Mouse (Mus musculus) 416B (cell line): ENCODE results near the gene Cd3e.

Experiments used
- DNase-seq: peaks from one replicate; pipeline ENCODE4 v3.0.0; 2011; ENCODE audit warnings: low read depth

Gene Cd3e

DNA sequence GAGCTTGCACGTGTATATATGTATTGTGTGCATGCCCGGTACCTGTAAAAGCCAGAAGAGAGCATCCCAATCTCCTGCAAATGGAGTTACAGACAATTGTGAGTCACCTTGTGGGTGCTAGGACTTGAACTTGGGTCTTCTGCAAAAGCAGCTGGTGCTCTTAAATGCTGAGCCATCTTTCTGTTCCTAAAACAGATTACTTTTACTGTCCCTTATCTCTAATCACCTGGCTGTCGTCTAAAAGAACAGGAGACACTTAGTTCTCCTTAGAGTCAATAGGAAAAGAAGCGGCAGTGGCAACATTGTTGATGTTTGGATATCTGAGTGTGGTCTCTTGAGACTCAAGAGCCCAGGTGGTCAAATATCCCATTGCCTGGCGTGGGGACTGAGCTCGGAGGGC is 31.6 kb downstream of the Cd3e start:
- DNase-seq, result no peak

DNA sequence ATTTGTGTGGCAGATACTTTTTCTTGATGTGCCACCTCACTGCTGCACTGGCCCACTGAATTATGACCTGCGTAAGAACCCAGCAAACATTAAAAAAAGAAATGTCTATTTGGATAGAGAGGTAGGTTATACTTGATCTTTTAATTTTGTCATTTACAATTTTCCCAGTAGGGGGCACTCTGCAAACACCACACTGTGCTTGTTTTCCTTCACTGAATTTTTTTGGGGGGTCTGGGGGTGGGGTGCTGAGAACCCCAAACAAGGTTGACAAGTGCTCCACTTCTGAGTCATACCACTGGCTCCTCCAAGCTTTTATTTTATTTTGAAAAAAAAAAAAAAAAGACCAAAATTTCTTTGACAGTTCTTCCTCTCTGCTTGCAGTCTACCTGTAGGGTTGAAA is 40.0 kb downstream of the Cd3e start:
- peak; percentile 41 for DNase-seq

DNA sequence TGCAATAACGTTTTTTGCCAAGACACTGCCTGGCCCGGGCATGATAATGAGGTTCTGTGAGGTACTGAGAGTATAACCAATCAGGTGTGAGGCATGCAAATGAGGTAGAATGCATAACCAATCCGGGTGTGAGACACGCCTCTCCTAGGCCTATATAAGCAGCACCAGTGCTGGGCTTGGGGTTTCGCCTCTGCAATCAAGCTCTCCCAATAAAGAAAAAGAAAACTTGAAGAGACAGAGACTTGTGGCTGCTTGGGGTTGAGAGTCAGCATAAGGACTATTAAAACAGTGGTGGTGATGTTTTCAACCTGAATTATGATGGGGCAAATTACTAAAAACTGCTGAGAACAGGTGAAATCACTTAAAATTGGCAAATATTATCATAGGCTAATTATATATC is 41.7 kb downstream of the Cd3e start:
- DNase-seq, result peak; percentile 17

DNA sequence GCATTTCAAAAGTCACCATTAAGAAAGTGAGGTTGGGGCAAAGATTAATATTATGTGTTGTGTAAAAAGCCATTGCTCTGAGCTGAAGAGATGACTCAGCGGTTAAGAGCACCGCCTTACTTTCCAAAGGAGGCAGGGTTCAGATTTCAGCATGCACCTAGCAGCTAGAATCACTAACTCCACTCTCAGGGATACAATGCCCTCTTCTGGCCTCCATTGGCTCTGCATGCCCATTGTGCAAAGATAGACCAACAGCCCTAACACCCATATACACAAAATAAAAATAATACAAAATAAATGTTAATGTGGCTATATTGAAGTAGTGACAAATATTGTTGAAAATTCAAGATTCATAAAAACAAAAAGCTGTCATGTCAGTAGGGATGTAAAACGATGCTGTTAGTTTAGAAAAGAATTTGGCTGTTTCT is 42.6 kb downstream of the Cd3e start:
- DNase-seq, result peak; percentile 95

DNA sequence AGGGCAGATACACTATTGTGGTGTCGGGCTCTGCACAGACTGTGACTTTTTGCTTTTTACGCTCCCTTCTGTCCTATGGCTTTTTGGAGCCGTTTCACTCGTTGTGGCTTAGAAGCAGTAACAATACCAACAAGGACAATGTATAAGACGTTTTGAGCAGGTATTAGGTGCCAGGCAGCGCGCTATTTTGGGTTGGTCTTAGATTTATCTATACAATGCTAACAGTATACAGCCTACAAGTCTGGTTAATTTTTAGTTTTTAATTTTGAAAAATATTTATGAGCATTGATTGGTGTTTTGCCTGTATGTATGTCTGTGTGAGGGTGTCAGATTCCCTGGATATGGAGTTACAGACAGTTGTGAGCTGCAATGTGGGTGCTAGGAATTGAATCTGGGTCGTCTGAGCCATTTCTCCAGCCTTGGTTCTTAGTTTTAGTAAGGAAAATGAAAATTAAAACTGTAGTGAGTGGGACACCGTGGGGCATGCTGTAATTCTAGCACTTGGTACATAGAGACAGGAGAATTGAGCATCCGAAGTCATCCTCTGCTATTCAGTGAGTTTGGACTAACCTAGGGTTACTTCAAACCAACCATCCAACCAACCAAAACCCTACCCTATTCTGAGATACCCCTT is 43.5 kb downstream of the Cd3e start:
- no peak for DNase-seq

DNA sequence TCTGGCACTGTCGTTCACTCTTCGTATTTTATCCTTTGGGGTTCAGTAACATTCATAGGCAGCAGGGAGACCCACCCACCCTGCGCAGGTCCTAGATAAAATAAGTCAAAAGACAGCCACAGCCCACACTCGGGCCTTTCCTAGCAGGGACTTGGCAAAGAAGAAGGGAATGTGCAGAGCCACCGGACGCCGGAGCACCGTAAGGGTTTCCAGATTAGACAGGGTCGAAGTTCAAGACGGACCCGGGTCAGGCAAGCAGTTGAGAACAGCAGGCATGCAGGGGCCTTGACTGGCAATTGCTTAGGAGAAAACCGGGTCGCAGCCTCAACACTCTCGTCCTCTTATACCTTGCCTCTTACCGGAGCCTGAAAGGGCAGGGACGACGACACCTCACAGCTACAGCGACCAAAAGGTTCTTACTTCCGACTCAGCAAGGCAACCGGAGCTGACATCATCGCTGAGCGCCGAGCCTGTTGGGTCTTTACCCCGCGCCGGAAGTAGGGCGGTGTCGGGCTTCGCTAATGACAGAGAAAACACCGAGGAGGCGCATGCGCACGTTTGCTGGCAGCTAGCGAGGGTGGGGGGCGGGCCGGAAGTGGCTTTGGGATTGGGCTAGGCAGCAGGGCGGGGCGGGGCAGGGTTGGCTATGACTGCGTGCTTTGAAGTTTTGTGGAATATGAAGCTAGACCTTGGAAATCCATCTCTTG is 44.1 kb downstream of the Cd3e start, which contains the start of gene Ube4a:
Gene Ube4a (minus strand): TSS at position 475 of the 707 bp plus-strand sequence.
- peak; percentile 99 for DNase-seq

DNA sequence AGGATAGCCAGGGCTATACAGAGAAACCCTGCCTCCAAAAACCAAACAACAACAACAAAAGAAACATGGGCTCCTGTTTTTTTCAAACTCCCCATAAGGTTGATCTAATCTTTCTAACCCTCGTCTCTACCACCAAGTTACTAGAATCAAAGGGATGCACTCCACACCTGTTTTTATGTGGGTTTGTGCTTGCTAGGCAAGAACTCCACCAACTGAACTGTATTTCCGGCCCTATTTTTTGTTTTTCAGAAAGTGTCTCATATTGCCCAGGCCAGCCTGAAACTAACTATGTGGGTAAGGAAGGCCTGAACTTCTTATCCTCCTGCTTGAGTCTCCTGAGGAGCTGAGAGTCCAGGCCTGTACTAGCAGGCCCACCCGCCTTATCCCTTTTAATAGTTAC is 55.0 kb downstream of the Cd3e start:
- DNase-seq, result no peak
